Mouse (Mus musculus) embryonic stem cell, embryonic (primary cell): ENCODE data around the gene Olfr1195.
"Not testable (repeated sequence)": the region's sequence is repeated elsewhere in the genome, so short reads cannot be mapped to it uniquely, and the experiment has no call there.

Experiments
- CTCF ChIA-PET, 4 experiments: fragments of 300-600 bp in 2 of 4; fragments of 350-600 bp in 2 of 4; sonication (Branson Sonifier 250); formaldehyde crosslinking; loops; one replicate each; lab custom pipeline; 2022; ENCODE audit warnings: inconsistent platforms in 2 of 4; lab: Charles Lee
- POLR2A ChIA-PET, 4 experiments: fragments of 300-600 bp in 2 of 4; fragments of 350-600 bp in 2 of 4; sonication (Branson Sonifier 250); formaldehyde crosslinking; loops; one replicate each; lab custom pipeline; 2022; ENCODE audit warnings: antibody characterized with exemption in 4 of 4, inconsistent platforms in 1 of 4; lab: Charles Lee

Olfr1195 gene

DNA sequence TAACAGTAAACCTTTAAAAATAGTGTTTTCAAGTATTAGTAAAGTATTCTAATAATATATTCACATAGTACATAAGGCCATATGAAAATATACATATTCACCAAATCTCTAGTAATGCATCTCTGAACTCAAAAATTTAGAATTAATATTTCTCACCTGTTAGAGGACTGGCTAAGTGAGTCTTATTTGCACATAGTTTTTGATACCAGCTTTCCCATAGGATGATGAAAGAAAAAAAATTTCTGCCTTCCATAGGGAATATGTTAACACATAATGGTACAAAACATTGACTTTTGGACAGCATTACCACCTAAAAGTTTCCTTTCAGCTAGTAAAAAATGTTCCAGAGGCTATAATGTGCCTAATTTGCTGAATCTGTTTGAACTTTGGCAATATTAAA lies at the start of gene Olfr1195:
TSS of gene Olfr1195 (minus strand) at position 101 of the 400 bp plus-strand sequence.
- POLR2A ChIA-PET = no interaction called here
- CTCF ChIA-PET = no interaction called here

- ChIA-PET POLR2A (no interaction called here), CTCF (no interaction called here)
Observed at GRCm38 (mm10) chr2:88732266-88732665, 43.3 kb upstream of the Olfr1195 start, which contains the start of gene Olfr1197. Gene Olfr1197 (minus strand): TSS chr2:88732366.

DNA sequence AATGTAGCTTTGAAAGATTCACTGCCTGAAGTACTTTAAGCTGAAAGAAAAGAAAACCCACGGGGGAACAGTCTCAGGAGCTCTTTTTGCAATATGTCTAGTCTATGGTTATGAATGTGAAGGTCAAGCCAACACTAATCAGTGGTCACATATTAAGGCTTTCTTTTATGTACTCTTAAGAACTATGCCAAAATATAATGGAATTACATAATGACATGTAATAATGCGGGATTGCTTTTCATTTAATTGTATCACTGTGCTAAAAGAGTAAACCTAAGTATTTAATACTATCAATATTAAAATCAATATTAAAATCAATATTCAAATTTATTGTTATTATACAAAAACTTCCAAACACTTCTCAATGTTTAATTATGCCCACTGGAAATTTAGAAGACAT lies 15.5 kb upstream of the Olfr1195 start, which contains the start of gene Olfr1196:
TSS of gene Olfr1196 (minus strand) at position 101 of the 400 bp plus-strand sequence.
- ChIA-PET POLR2A (no interaction called here), CTCF (no interaction called here)

DNA sequence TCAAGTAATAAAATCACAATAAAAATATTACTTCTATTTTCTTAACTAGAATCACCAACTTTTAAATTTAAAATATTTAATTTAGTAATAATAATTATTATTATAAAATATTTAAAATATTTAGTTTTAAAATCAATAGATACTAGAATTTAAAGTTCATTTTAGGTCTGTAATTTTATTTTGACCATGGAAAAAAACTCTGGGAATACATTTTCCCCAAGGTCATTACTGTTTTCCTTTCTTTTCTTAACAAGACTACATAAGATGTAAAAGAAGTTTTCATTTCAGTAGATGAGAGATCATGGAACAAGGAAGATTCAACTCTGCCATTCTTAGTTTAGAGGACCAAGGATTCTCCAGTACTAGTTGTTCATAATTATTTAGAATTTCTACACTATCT lies 13.7 kb downstream of the Olfr1195 start, which contains the start of gene Olfr1193:
TSS of gene Olfr1193 (plus strand) at position 301 of the 400 bp plus-strand sequence.
- POLR2A ChIA-PET, CTCF ChIA-PET: not testable (repeated sequence)

GRCm38 (mm10) chr2:88648209-88648608 lies 40.8 kb downstream of the Olfr1195 start, which contains the start of gene Olfr1192-ps1:
Gene Olfr1192-ps1 (plus strand): TSS chr2:88648509.
- CTCF ChIA-PET = no interaction called here
- POLR2A ChIA-PET = no interaction called here

GRCm38 (mm10) chr2:88640242-88640641 lies 48.7 kb downstream of the Olfr1195 start, which contains the start of gene Olfr1191-ps1:
Gene Olfr1191-ps1 (plus strand): TSS chr2:88640542.
- POLR2A ChIA-PET, CTCF ChIA-PET: not testable (repeated sequence)
